Mouse (Mus musculus): ENCODE results near the gene Macrod2. TPM values are rescaled to one million over a fixed set of nuclear protein-coding genes. Genes with fewer than 3 reads are reported as not detected.

The Macrod2 gene
- polyA plus RNA-seq, 1 experiment: 8.3 TPM

GRCm38 (mm10) chr2:141023916-141024315, 628.8 kb downstream of the Macrod2 start:
- H3K27ac ChIP-seq (replicated peaks; ENCODE audit: low read depth, low read length): no peak overlapping the region
- H3K4me3 ChIP-seq (ENCODE audit: insufficient read depth, low read depth, low read length): no peak overlapping the region
- H3K4me1 ChIP-seq (ENCODE audit: control insufficient read depth, insufficient read depth, insufficient read length, low read length): no peaks in the 10 kb centered on the region

GRCm38 (mm10) chr2:141024316-141025043, 629.4 kb downstream of the Macrod2 start:
- Histone ChIP-seq H3K27ac (replicated peaks; ENCODE audit: low read depth, low read length) (no peak overlapping the region), H3K4me3 (ENCODE audit: insufficient read depth, low read depth, low read length) (no peak overlapping the region), H3K4me1 (ENCODE audit: control insufficient read depth, insufficient read depth, insufficient read length, low read length) (no peaks in the 10 kb centered on the region)

GRCm38 (mm10) chr2:141056685-141057454, 661.8 kb downstream of the Macrod2 start:
- no peaks in the 10 kb centered on the region for H3K4me1 ChIP-seq (ENCODE audit: control insufficient read depth, insufficient read depth, insufficient read length, low read length)
- no peak overlapping the region for H3K27ac ChIP-seq (replicated peaks; ENCODE audit: low read depth, low read length)
- H3K4me3 ChIP-seq (ENCODE audit: insufficient read depth, low read depth, low read length): no peak overlapping the region

GRCm38 (mm10) chr2:141057455-141057833, 662.3 kb downstream of the Macrod2 start:
- Histone ChIP-seq H3K4me1 (ENCODE audit: control insufficient read depth, insufficient read depth, insufficient read length, low read length) (no peaks in the 10 kb centered on the region), H3K4me3 (ENCODE audit: insufficient read depth, low read depth, low read length) (no peak overlapping the region)

GRCm38 (mm10) chr2:141073981-141074855, 679.1 kb downstream of the Macrod2 start:
- Histone ChIP-seq H3K4me1 (ENCODE audit: control insufficient read depth, insufficient read depth, insufficient read length, low read length) (no peaks in the 10 kb centered on the region), H3K27ac (replicated peaks; ENCODE audit: low read depth, low read length) (no peak overlapping the region), H3K4me3 (ENCODE audit: insufficient read depth, low read depth, low read length) (no peak overlapping the region)

More at GRCm38 (mm10) chr2:141057455-141057833, 662.3 kb downstream of the Macrod2 start:
- no peak overlapping the region for H3K27ac ChIP-seq (replicated peaks; ENCODE audit: low read depth, low read length)

GRCm38 (mm10) chr2:141078221-141078620, 683.1 kb downstream of the Macrod2 start:
- no peak overlapping the region for H3K27ac ChIP-seq (replicated peaks; ENCODE audit: low read depth, low read length)
- H3K4me1 ChIP-seq (ENCODE audit: control insufficient read depth, insufficient read depth, insufficient read length, low read length): no peaks in the 10 kb centered on the region
- H3K4me3 ChIP-seq (ENCODE audit: insufficient read depth, low read depth, low read length): no peak overlapping the region

- Histone ChIP-seq H3K27ac (replicated peaks; ENCODE audit: low read depth, low read length) (no peak overlapping the region), H3K4me1 (ENCODE audit: control insufficient read depth, insufficient read depth, insufficient read length, low read length) (no peaks in the 10 kb centered on the region), H3K4me3 (ENCODE audit: insufficient read depth, low read depth, low read length) (no peak overlapping the region)
Measured at GRCm38 (mm10) chr2:141091320-141091719, 696.2 kb downstream of the Macrod2 start.

- no peak overlapping the region for H3K27ac ChIP-seq (replicated peaks; ENCODE audit: low read depth, low read length)
- H3K4me1 ChIP-seq (ENCODE audit: control insufficient read depth, insufficient read depth, insufficient read length, low read length): no peaks in the 10 kb centered on the region
- no peak overlapping the region for H3K4me3 ChIP-seq (ENCODE audit: insufficient read depth, low read depth, low read length)
Measured at GRCm38 (mm10) chr2:141117579-141117978, 722.5 kb downstream of the Macrod2 start.

- no peaks in the 10 kb centered on the region for H3K4me1 ChIP-seq (ENCODE audit: control insufficient read depth, insufficient read depth, insufficient read length, low read length)
- no peak overlapping the region for H3K4me3 ChIP-seq (ENCODE audit: insufficient read depth, low read depth, low read length)
- no peak overlapping the region for H3K27ac ChIP-seq (replicated peaks; ENCODE audit: low read depth, low read length)
Measured at GRCm38 (mm10) chr2:141123875-141124274, 728.8 kb downstream of the Macrod2 start.

- no peak overlapping the region for H3K27ac ChIP-seq (replicated peaks; ENCODE audit: low read depth, low read length)
- no peaks in the 10 kb centered on the region for H3K4me1 ChIP-seq (ENCODE audit: control insufficient read depth, insufficient read depth, insufficient read length, low read length)
- no peak overlapping the region for H3K4me3 ChIP-seq (ENCODE audit: insufficient read depth, low read depth, low read length)
Measured at GRCm38 (mm10) chr2:141125638-141126037, 730.5 kb downstream of the Macrod2 start.

GRCm38 (mm10) chr2:141142266-141142665, 747.2 kb downstream of the Macrod2 start:
- H3K4me3 ChIP-seq (ENCODE audit: insufficient read depth, low read depth, low read length): no peak overlapping the region

GRCm38 (mm10) chr2:141152011-141152772, 757.1 kb downstream of the Macrod2 start:
- H3K27ac ChIP-seq (replicated peaks; ENCODE audit: low read depth, low read length): no peak overlapping the region
- no peaks in the 10 kb centered on the region for H3K4me1 ChIP-seq (ENCODE audit: control insufficient read depth, insufficient read depth, insufficient read length, low read length)
- no peak overlapping the region for H3K4me3 ChIP-seq (ENCODE audit: insufficient read depth, low read depth, low read length)

More at GRCm38 (mm10) chr2:141142266-141142665, 747.2 kb downstream of the Macrod2 start:
- Histone ChIP-seq H3K27ac (replicated peaks; ENCODE audit: low read depth, low read length) (no peak overlapping the region), H3K4me1 (ENCODE audit: control insufficient read depth, insufficient read depth, insufficient read length, low read length) (no peaks in the 10 kb centered on the region)

- H3K4me1 ChIP-seq (ENCODE audit: control insufficient read depth, insufficient read depth, insufficient read length, low read length): no peaks in the 10 kb centered on the region
- H3K4me3 ChIP-seq (ENCODE audit: insufficient read depth, low read depth, low read length): no peak overlapping the region
- no peak overlapping the region for H3K27ac ChIP-seq (replicated peaks; ENCODE audit: low read depth, low read length)
Measured at GRCm38 (mm10) chr2:141155972-141156371, 760.9 kb downstream of the Macrod2 start.

GRCm38 (mm10) chr2:141156979-141157593, 762.0 kb downstream of the Macrod2 start:
- no peak overlapping the region for H3K4me3 ChIP-seq (ENCODE audit: insufficient read depth, low read depth, low read length)
- no peak overlapping the region for H3K27ac ChIP-seq (replicated peaks; ENCODE audit: low read depth, low read length)
- no peaks in the 10 kb centered on the region for H3K4me1 ChIP-seq (ENCODE audit: control insufficient read depth, insufficient read depth, insufficient read length, low read length)
